Comparison of ENCODE assay signal across 7 mouse cellular contexts in the genomic region with DNA sequence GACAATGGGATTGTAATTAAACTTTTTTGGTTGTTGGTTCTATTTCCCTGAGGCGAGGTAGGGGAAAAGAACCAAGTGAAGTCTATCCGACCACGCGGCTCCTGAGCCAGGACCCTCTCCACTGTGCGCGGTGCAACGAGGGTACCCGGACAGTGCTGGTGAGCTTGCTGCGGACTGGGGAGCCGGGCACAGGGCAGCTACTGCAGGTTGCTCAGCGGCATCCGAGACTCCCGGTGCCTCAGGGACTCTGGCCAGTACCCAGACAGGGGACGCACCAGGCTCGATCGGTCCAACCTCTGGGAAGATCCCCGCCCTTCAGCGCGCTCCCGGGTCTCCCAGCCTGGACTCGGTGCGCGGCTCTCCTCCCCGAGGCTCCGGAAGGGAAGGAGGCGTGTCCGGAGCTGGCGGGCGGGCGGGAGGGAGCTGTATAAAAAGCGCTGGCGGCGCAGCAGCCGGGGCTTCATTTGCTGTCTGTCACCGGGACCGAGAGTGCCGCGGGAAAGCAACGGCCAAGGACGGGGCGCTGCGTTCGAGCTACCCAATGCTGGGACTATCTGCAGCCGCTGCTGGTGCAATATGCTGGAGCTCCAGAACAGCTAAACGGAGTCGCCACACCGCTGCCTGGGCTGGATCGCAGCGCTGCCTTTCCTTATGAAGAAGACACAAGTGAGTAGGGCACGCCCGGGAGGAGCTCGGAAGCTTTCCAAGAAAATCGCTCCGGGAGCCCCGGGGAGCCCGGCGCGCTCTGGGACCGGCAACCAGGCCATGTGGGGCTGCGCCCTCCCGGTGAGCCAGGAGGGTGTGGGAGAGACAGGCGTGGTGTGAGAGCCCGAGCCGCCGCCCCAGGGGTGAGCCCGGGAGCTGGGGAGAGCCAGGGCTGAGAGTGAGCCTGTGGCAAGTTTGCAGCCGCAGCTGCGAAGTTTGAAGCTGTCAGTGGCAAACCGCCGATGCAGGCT. TPM values are rescaled to one million over a fixed set of nuclear protein-coding genes. Genes with fewer than 3 reads are reported as not detected.
DNase-seq lines count a peak whose midpoint lies in the region; ATAC-seq and TF ChIP-seq lines count a peak whose summit lies in the region.

A gene (plus strand): TSS at position 261 of the 956 bp plus-strand sequence.

- under 1% methylated on average over 70 of the region's 70 CpGs for WGBS in intestine, embryonic 16.5 days
- under 1% methylated on average over 70 of the region's 70 CpGs for WGBS in limb, embryonic 10.5 days
- under 1% methylated on average over 70 of the region's 70 CpGs for WGBS in midbrain, embryonic 10.5 days
- WGBS in small intestine, adult 2 months = under 1% methylated on average over 70 of the region's 70 CpGs

- peak within 1 kb of the TSS; percentile 94 for H3K4me3 ChIP-seq in intestine, embryonic 16.5 days (ENCODE audit: low read length)
- peak within 1 kb of the TSS; percentile 71 for H3K4me3 ChIP-seq in limb, embryonic 10.5 days
- H3K4me3 ChIP-seq in midbrain, embryonic 10.5 days = peak within 1 kb of the TSS; percentile 72
- H3K4me3 ChIP-seq in small intestine, adult 2 months (ENCODE audit: low read depth, low read length) = peak within 1 kb of the TSS; percentile 90

- ATAC-seq in intestine, embryonic 16.5 days = peak; percentile 93

- no peaks in the 10 kb centered on the region for H3K36me3 ChIP-seq in intestine, embryonic 16.5 days (ENCODE audit: control insufficient read depth, insufficient read depth, low read length)
- H3K36me3 ChIP-seq in limb, embryonic 10.5 days = no peaks in the 10 kb centered on the region
- no peaks in the 10 kb centered on the region for H3K36me3 ChIP-seq in midbrain, embryonic 10.5 days
- H3K36me3 ChIP-seq in small intestine, adult 2 months (ENCODE audit: control insufficient read depth, insufficient read depth, low read length) = no peaks in the 10 kb centered on the region

- H3K4me1 ChIP-seq in intestine, embryonic 16.5 days (ENCODE audit: control insufficient read depth, insufficient read depth, low read length) = peaks cover 22% of the 10 kb centered on the region
- peaks cover 39% of the 10 kb centered on the region for H3K4me1 ChIP-seq in limb, embryonic 10.5 days
- peaks cover 40% of the 10 kb centered on the region for H3K4me1 ChIP-seq in midbrain, embryonic 10.5 days
- peaks cover 8% of the 10 kb centered on the region; the same call in 1 of the 2 replicates for H3K4me1 ChIP-seq in small intestine, adult 2 months (ENCODE audit: control insufficient read depth, insufficient read depth, insufficient read length, low read length)

- peak; percentile 84 for DNase-seq in adrenal gland, postnatal 25 days
- DNase-seq in embryo, embryonic 11 days = peak; percentile 88
- no peak for DNase-seq in gonadal fat pad, adult 2 months (ENCODE audit: low read depth)
- DNase-seq in limb, embryonic 10.5 days (ENCODE audit: low spot score) = peak; percentile 82
- DNase-seq in midbrain, embryonic 10.5 days (ENCODE audit: low spot score) = peak; percentile 84

- H3K9ac ChIP-seq in intestine, embryonic 16.5 days (ENCODE audit: low read depth, low read length) = peak within 1 kb of the TSS; percentile 84

- peak within 1 kb of the TSS; percentile 63 for H3K4me2 ChIP-seq in intestine, embryonic 16.5 days (ENCODE audit: low read depth, low read length)

- no peaks in the 10 kb centered on the region for H3K27me3 ChIP-seq in intestine, embryonic 16.5 days (replicated peaks; ENCODE audit: control insufficient read depth, insufficient read depth, low read length)
- H3K27me3 ChIP-seq in limb, embryonic 10.5 days (ENCODE audit: low read depth, poor library complexity, severe bottlenecking) = peaks cover 47% of the 10 kb centered on the region
- peaks cover 94% of the 10 kb centered on the region for H3K27me3 ChIP-seq in midbrain, embryonic 10.5 days (ENCODE audit: low read depth, poor library complexity, severe bottlenecking)
- H3K27me3 ChIP-seq in small intestine, adult 2 months (ENCODE audit: control insufficient read depth, insufficient read depth, low read length) = no peaks in the 10 kb centered on the region

- no peaks in the 10 kb centered on the region for H3K9me3 ChIP-seq in intestine, embryonic 16.5 days (ENCODE audit: control insufficient read depth, low read length)
- no peaks in the 10 kb centered on the region for H3K9me3 ChIP-seq in limb, embryonic 10.5 days (replicated peaks)
- no peaks in the 10 kb centered on the region for H3K9me3 ChIP-seq in midbrain, embryonic 10.5 days (replicated peaks)

- TF ChIP-seq POLR2A in small intestine, adult 2 months (IDR thresholded peaks at IDR 0.05; ENCODE audit: low read depth, low read length) = peak; percentile 94

- H3K27ac ChIP-seq in intestine, embryonic 16.5 days (ENCODE audit: low read length) = peak within 1 kb of the TSS; percentile 95
- H3K27ac ChIP-seq in limb, embryonic 10.5 days = peak within 1 kb of the TSS; percentile 73
- peak within 1 kb of the TSS; percentile 71 for H3K27ac ChIP-seq in midbrain, embryonic 10.5 days (replicated peaks)
- peak within 1 kb of the TSS; percentile 80 for H3K27ac ChIP-seq in small intestine, adult 2 months (ENCODE audit: insufficient read depth, low read depth, low read length)

- TF ChIP-seq CTCF in small intestine, adult 2 months (IDR thresholded peaks at IDR 0.05; ENCODE audit: extremely low read depth, insufficient read length, insufficient replicate concordance, low read depth, low read length) = no peak

RNA-seq across cellular contexts. Expression of the gene that starts here (rescaled TPM):
- 27.7 and 32.1 TPM in 2 replicates for total RNA-seq in adrenal gland, postnatal 25 days (2021)
- polyA plus RNA-seq in gonadal fat pad, adult 2 months (2012; rRNA removed) = 23.1 and 25.2 TPM in 2 replicates
- polyA plus RNA-seq in intestine, embryonic 16.5 days (2015; fragmentation: Nextera tagmentation; extraction: Ambion mirVana) = 21.3 and 22.5 TPM in 2 replicates
- polyA plus RNA-seq in limb, embryonic 10.5 days (2016; fragmentation: Nextera tagmentation; extraction: Ambion mirVana) = 7.0 and 9.0 TPM in 2 replicates
- 10.5 and 11.9 TPM in 2 replicates for polyA plus RNA-seq in midbrain, embryonic 10.5 days (2016; fragmentation: Nextera tagmentation; extraction: Ambion mirVana)
- polyA plus RNA-seq in small intestine, adult 2 months (2012; rRNA removed) = 4.9 and 15.2 TPM in 2 replicates
